Mouse (Mus musculus): ENCODE results near the gene Olfr96.

Gene Olfr96

DNA sequence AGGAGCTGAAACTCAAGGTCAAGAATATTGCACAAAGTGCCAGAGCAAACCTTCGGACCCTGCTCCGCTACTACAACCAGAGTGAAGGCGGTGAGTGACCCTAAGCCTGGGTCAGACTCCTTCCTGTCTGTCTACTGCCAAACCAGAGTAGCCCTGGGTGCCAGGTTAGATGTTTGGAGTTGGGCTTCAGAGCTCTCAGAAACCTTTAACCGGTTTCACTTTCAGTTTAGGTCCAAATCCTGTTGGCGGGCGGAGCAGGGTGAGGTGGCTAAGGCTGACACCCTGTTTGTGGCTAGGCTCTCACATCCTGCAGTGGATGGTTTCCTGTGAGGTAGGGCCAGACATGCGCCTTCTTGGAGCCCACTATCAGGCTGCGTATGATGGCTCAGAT, 50.8 kb downstream of the Olfr96 start:
- peak; percentile 13 for ATAC-seq (ENCODE audit: low TSS enrichment)

DNA sequence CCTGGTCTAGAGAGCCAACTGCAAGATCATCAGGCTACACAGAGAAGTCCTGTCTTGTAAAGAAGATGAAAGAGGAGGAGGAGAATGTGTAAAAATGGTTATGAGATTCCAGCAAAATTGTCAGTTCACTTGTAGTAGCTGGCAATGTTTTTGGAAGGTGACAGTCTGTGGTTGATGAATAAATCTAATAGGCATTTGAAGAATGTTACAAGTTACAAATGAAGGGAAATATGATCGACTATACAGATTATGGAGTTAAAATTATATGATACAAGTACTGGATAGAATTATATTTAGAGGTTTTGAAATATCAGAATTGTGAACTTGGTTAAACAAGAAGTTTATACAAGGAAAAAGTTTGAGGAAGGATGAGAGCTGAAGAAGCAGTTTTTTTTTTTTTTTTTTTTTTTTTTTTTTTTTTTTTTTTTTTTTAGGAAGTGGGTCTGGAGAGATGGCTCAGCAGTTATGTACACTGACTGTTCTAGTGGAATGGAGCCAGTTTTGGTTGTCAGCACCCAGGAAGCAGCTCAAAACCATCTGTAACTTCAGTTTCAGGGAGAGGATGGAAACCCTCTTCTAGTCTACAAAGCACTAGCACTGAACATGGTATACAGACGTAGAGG, 55.8 kb downstream of the Olfr96 start:
- no peak for ATAC-seq (ENCODE audit: low TSS enrichment)
